Mouse (Mus musculus) midbrain, postnatal 0 days (tissue): ENCODE results near the gene Cfap100. TPM values are rescaled to one million over a fixed set of nuclear protein-coding genes. Genes with fewer than 3 reads are reported as not detected.
A peak's percentile ranks its signal among the peaks of the same experiment; 100 is the strongest.

Source experiments
- ATAC-seq: fragments of 200-750 bp; cut with Nextera tagmentation; 2 replicates; pipeline ENCODE4 v1.8.0; 2017; ENCODE audit warnings: moderate number of reproducible peaks, mild to moderate bottlenecking, moderate TSS enrichment, moderate library complexity; ENCODE audit not compliant: low FRiP score
- DNase-seq: peaks from one replicate; pipeline ENCODE4 v3.0.0-alpha.2; 2015; ENCODE audit warnings: low spot score
- H3K27ac ChIP-seq: fragments of 300-500 bp; sonication (generic); 2 replicates; pipeline ENCODE4 v1.5.1; 2014; ENCODE audit warnings: low read depth, mild to moderate bottlenecking, low read length, mixed read lengths
- H3K27me3 ChIP-seq: fragments of 300-500 bp; sonication (generic); 2 replicates; pipeline ENCODE4 v1.6.1; 2014; ENCODE audit warnings: low read length, control low read depth, mixed read lengths; ENCODE audit not compliant: insufficient read depth
- H3K36me3 ChIP-seq: fragments of 300-500 bp; sonication (generic); 2 replicates; pipeline ENCODE4 v1.6.1; 2014; ENCODE audit warnings: low read length, control low read depth, mixed read lengths; ENCODE audit not compliant: insufficient read depth
- H3K4me1 ChIP-seq: fragments of 300-500 bp; sonication (generic); 2 replicates; pipeline ENCODE4 v1.6.1; 2014; ENCODE audit warnings: mild to moderate bottlenecking, control low read depth, antibody characterized with exemption, low read length, mixed read lengths; ENCODE audit not compliant: insufficient read depth
- H3K4me2 ChIP-seq: fragments of 300-500 bp; sonication (generic); 2 replicates; pipeline ENCODE4 v1.6.1; 2014; ENCODE audit warnings: low read depth, mild to moderate bottlenecking, low read length, mixed read lengths; ENCODE audit not compliant: poor library complexity, severe bottlenecking
- H3K4me3 ChIP-seq: fragments of 300-500 bp; sonication (generic); 2 replicates; pipeline ENCODE4 v1.5.1; 2014; ENCODE audit warnings: low read depth, mild to moderate bottlenecking, low read length, moderate library complexity
- H3K9ac ChIP-seq: fragments of 300-500 bp; sonication (generic); replicated peaks from 2 replicates; pipeline ENCODE4 v1.6.1; 2014; ENCODE audit warnings: mild to moderate bottlenecking, low read length, moderate library complexity, mixed read lengths; ENCODE audit not compliant: poor library complexity, severe bottlenecking
- H3K9me3 ChIP-seq: fragments of 300-500 bp; sonication (generic); 2 replicates; pipeline ENCODE4 v1.6.1; 2016; ENCODE audit warnings: low read length, control low read depth
- CTCF ChIP-seq: IDR thresholded peaks from 2 replicates; pipeline ENCODE4 v1.5.1; 2016; ENCODE audit warnings: antibody characterized with exemption, mild to moderate bottlenecking
- WGBS: fragments of 180-500 bp; shearing (Covaris S2); extraction: QIAGEN DNeasy Blood & Tissue Kit; methylation state at CpG from one replicate; pipeline ENCODE4 v1.1.7; 2014; 5-methylcytosine and 5-hydroxymethylcytosine counted together
- polyA plus RNA-seq: library from polyadenylated mRNA; unstranded; fragments of >200 nt; fragmentation: Nextera tagmentation; extraction: Ambion mirVana; gene quantifications from 2 replicates; pipeline ENCODE4 v1.2.1, GENCODE M21; 2015
- total RNA-seq: library from RNA; depleted of rRNA; stranded (reverse); fragments of >200 nt; gene quantifications from 2 replicates; pipeline ENCODE4 v1.2.3, GENCODE M21; 2014

The Cfap100 gene
- total and polyA plus RNA-seq, 2 experiments from 2014 or later = 7.9 to 22.7 TPM

- 86% methylated on average over 3 of the region's 3 CpGs for WGBS
- TF ChIP-seq CTCF = no peak
- Histone ChIP-seq H3K9me3 (no peaks in the 10 kb centered on the region), H3K27me3 (no peaks in the 10 kb centered on the region), H3K9ac (no peak overlapping the region), H3K36me3 (no peaks in the 10 kb centered on the region), H3K27ac (no peak overlapping the region), H3K4me3 (no peak overlapping the region), H3K4me1 (peaks cover 10% of the 10 kb centered on the region; the same call in 1 of the 2 replicates), H3K4me2 (no peak overlapping the region)
- no peak for DNase-seq
- no peak for ATAC-seq
Measured at GRCm38 (mm10) chr6:90425361-90425760, 3.2 kb downstream of the Cfap100 start.

- Histone ChIP-seq H3K4me3 (peak overlapping the region; percentile 3; the same call in 1 of the 2 replicates), H3K4me1 (0 out of 2 replicates have a peak, but pooled peaks cover 2% of the 10 kb centered on the region), H3K27me3 (no peaks in the 10 kb centered on the region), H3K9ac (no peak overlapping the region), H3K9me3 (no peaks in the 10 kb centered on the region), H3K36me3 (no peaks in the 10 kb centered on the region), H3K4me2 (peak overlapping the region; percentile 35), H3K27ac (peak overlapping the region; percentile 51)
- DNase-seq = peak; percentile 93
- ATAC-seq = peak; percentile 86
- 3% methylated on average over 14 of the region's 14 CpGs for WGBS
- TF ChIP-seq CTCF = peak; percentile 95
Measured at GRCm38 (mm10) chr6:90422565-90422964, 6.0 kb downstream of the Cfap100 start.

- 87% methylated on average over 7 of the region's 7 CpGs for WGBS
- no peak for TF ChIP-seq CTCF
- ATAC-seq = no peak
- Histone ChIP-seq H3K4me3 (no peak overlapping the region), H3K27ac (no peak overlapping the region), H3K9ac (no peak overlapping the region), H3K27me3 (no peaks in the 10 kb centered on the region), H3K4me1 (no peaks in the 10 kb centered on the region), H3K36me3 (no peaks in the 10 kb centered on the region), H3K4me2 (no peak overlapping the region), H3K9me3 (no peaks in the 10 kb centered on the region)
- DNase-seq = no peak
Measured at GRCm38 (mm10) chr6:90411926-90412325, 16.7 kb downstream of the Cfap100 start.

- Histone ChIP-seq H3K4me1 (no peaks in the 10 kb centered on the region), H3K9me3 (no peaks in the 10 kb centered on the region), H3K9ac (no peak overlapping the region), H3K27me3 (no peaks in the 10 kb centered on the region), H3K4me2 (no peak overlapping the region), H3K27ac (no peak overlapping the region), H3K36me3 (no peaks in the 10 kb centered on the region), H3K4me3 (no peak overlapping the region)
- TF ChIP-seq CTCF = no peak
- DNase-seq (no peak), ATAC-seq (no peak)
- 90% methylated on average over 1 of the region's 1 CpGs for WGBS
Measured at GRCm38 (mm10) chr6:90410972-90411371, 17.6 kb downstream of the Cfap100 start.

- H3K27me3 ChIP-seq = no peaks in the 10 kb centered on the region
- H3K4me2 ChIP-seq = no peak overlapping the region
- no peaks in the 10 kb centered on the region for H3K4me1 ChIP-seq
- DNase-seq (no peak), ATAC-seq (no peak)
- H3K27ac ChIP-seq = no peak overlapping the region
- no peak overlapping the region for H3K9ac ChIP-seq
- no peak for TF ChIP-seq CTCF
- H3K36me3 ChIP-seq = 0 out of 2 replicates have a peak, but pooled peaks cover 12% of the 10 kb centered on the region
- no peak overlapping the region for H3K4me3 ChIP-seq
- no peaks in the 10 kb centered on the region for H3K9me3 ChIP-seq
Measured at GRCm38 (mm10) chr6:90408632-90409031, 20.0 kb downstream of the Cfap100 start.

GRCm38 (mm10) chr6:90397291-90397690, 31.3 kb downstream of the Cfap100 start:
- DNase-seq (no peak), ATAC-seq (no peak)
- Histone ChIP-seq H3K9me3 (no peaks in the 10 kb centered on the region), H3K9ac (no peak overlapping the region), H3K27ac (no peak overlapping the region), H3K4me1 (no peaks in the 10 kb centered on the region), H3K4me3 (no peak overlapping the region), H3K4me2 (no peak overlapping the region), H3K27me3 (no peaks in the 10 kb centered on the region), H3K36me3 (peaks cover 37% of the 10 kb centered on the region)
- no peak for TF ChIP-seq CTCF
- WGBS = 92% methylated on average over 3 of the region's 3 CpGs
